Mouse (Mus musculus) spleen, adult 2 months (tissue): Measurements from ENCODE around the gene Cars2. TPM values are rescaled to one million over a fixed set of nuclear protein-coding genes. Genes with fewer than 3 reads are reported as not detected.
"Not testable (repeated sequence)": the region's sequence is repeated elsewhere in the genome, so short reads cannot be mapped to it uniquely, and the experiment has no call there.

Experiments
- DNase-seq, 2 experiments: peaks; one replicate each; pipeline versions ENCODE4 v3.0.0 to v3.0.0-alpha.2; 2012 to 2021; ENCODE audit warnings: low spot score in 2 of 2, low read depth in 1 of 2
- H3K27ac ChIP-seq: fragments of 200-500 bp; 2 replicates; pipeline ENCODE4 v1.5.1; 2012; ENCODE audit warnings: low read length, inconsistent platforms; ENCODE audit not compliant: insufficient read depth
- H3K27me3 ChIP-seq: fragments of 200-500 bp; 2 replicates; pipeline ENCODE4 v1.6.1; 2012; ENCODE audit warnings: mild to moderate bottlenecking, moderate library complexity, low read length, inconsistent platforms; ENCODE audit not compliant: control insufficient read depth, insufficient read depth
- H3K36me3 ChIP-seq: fragments of 200-500 bp; 2 replicates; pipeline ENCODE4 v1.6.1; 2012; ENCODE audit warnings: mild to moderate bottlenecking, low read length, inconsistent platforms; ENCODE audit not compliant: control insufficient read depth, insufficient read depth
- H3K4me1 ChIP-seq: fragments of 200-500 bp; 2 replicates; pipeline ENCODE4 v1.6.1; 2011; ENCODE audit warnings: inconsistent platforms; ENCODE audit not compliant: control insufficient read depth, insufficient read depth, insufficient read length
- H3K4me3 ChIP-seq: fragments of 200-500 bp; 2 replicates; pipeline ENCODE4 v1.5.1; 2011; ENCODE audit warnings: mild to moderate bottlenecking, inconsistent platforms; ENCODE audit not compliant: insufficient read depth, insufficient read length; ENCODE audit errors: extremely low read depth
- CTCF ChIP-seq: fragments of 200-500 bp; IDR thresholded peaks from 2 replicates; pipeline ENCODE4 v1.5.1; 2011; ENCODE audit warnings: mild to moderate bottlenecking, inconsistent platforms; ENCODE audit not compliant: insufficient read depth, insufficient read length, insufficient replicate concordance; ENCODE audit errors: extremely low read depth
- POLR2A ChIP-seq: fragments of 200-500 bp; IDR thresholded peaks from 2 replicates; pipeline ENCODE4 v1.6.1; 2011; ENCODE audit warnings: low read depth, low read length, inconsistent platforms
- WGBS: fragments of 180-500 bp; shearing (Covaris S2); methylation state at CpG from one replicate; pipeline ENCODE4 v1.1.7; 2018; 5-methylcytosine and 5-hydroxymethylcytosine counted together
- polyA plus RNA-seq: library from polyadenylated mRNA; depleted of rRNA; stranded (reverse); fragments of >200 nt; gene quantifications from 2 replicates; pipeline ENCODE4 v1.2.3, GENCODE M21; 2012; rRNA removed

The Cars2 gene
- polyA plus RNA-seq, 1 experiment, result 29.8 TPM

GRCm38 (mm10) chr8:11469095-11469494 is 81.5 kb downstream of the Cars2 start:
- H3K27ac ChIP-seq, result no peak overlapping the region
- no peak for DNase-seq
- no peak overlapping the region for H3K4me3 ChIP-seq
- 22% methylated on average over 3 of the region's 3 CpGs for WGBS
- H3K27me3 ChIP-seq, result no peaks in the 10 kb centered on the region; the same call in 1 of the 2 replicates
- peaks cover 6% of the 10 kb centered on the region; the same call in 1 of the 2 replicates for H3K4me1 ChIP-seq
- TF ChIP-seq POLR2A, result no peak
- peak; percentile 22; the same call in 1 of the 2 replicates for TF ChIP-seq CTCF
- H3K36me3 ChIP-seq, result no peaks in the 10 kb centered on the region

DNA sequence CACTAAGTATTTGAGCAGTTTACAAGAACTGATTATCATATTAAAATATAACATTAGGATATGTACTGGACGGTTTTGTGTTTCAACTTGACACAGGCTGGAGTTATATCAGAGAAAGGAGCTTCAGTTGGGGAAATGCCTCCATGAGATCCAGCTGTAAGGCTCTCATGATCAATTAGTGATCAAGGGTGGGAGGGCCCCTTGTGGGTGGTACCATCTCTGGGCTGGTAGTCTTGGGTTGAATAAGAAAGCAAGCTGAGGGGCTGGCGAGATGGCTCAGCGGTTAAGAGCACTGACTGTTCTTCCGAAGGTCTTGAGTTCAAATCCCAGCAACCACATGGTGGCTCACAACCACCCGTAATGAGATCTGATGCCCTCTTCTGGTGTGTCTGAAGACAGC is 84.1 kb downstream of the Cars2 start:
- H3K36me3 ChIP-seq, H3K27me3 ChIP-seq, H3K4me3 ChIP-seq, DNase-seq, H3K27ac ChIP-seq: not testable (repeated sequence)
- H3K4me1 ChIP-seq, result peaks cover 25% of the 10 kb centered on the region; the same call in 1 of the 2 replicates
- WGBS, result 93% methylated on average over 5 of the region's 5 CpGs

GRCm38 (mm10) chr8:11465619-11466018 is 85.0 kb downstream of the Cars2 start:
- peaks cover 28% of the 10 kb centered on the region; the same call in 1 of the 2 replicates for H3K4me1 ChIP-seq
- no peak overlapping the region for H3K4me3 ChIP-seq
- H3K27ac ChIP-seq, result no peak overlapping the region
- TF ChIP-seq POLR2A (no peak), CTCF (no peak)
- H3K27me3 ChIP-seq, result no peaks in the 10 kb centered on the region
- 94% methylated on average over 4 of the region's 4 CpGs for WGBS
- DNase-seq, result no peak
- H3K36me3 ChIP-seq, result no peaks in the 10 kb centered on the region

- TF ChIP-seq CTCF (no peak), POLR2A (no peak)
- H3K36me3 ChIP-seq, result no peaks in the 10 kb centered on the region
- H3K27me3 ChIP-seq, result no peaks in the 10 kb centered on the region
- no peak for DNase-seq
- 50% methylated on average over 3 of the region's 3 CpGs for WGBS
- H3K4me3 ChIP-seq, result no peak overlapping the region
- H3K27ac ChIP-seq, result peak overlapping the region; percentile 0; the same call in 1 of the 2 replicates
- peaks cover 28% of the 10 kb centered on the region; the same call in 1 of the 2 replicates for H3K4me1 ChIP-seq
Observed at GRCm38 (mm10) chr8:11464707-11464964, 85.9 kb downstream of the Cars2 start.

Other genes with a start within 250 kb of the Cars2 start
- 36.0 and 40.8 TPM in 2 replicates for gene Col4a2, start 238.0 kb downstream of the Cars2 start, polyA plus RNA-seq
- gene Col4a1, start 238.0 kb downstream of the Cars2 start, polyA plus RNA-seq, result 111 and 123 TPM in 2 replicates
- 17.1 and 17.8 TPM in 2 replicates for gene Rab20, start 72.1 kb downstream of the Cars2 start, polyA plus RNA-seq
- 57.0 and 61.6 TPM in 2 replicates for gene Naxd, start 53.3 kb downstream of the Cars2 start, polyA plus RNA-seq
- gene Ing1, start 4.8 kb upstream of the Cars2 start, polyA plus RNA-seq, result 16.1 and 17.6 TPM in 2 replicates
- 63.0 and 82.9 TPM in 2 replicates for gene Ankrd10, start 85.0 kb upstream of the Cars2 start, polyA plus RNA-seq
- gene 1700016D06Rik, start 150.3 kb upstream of the Cars2 start, polyA plus RNA-seq, result not detected in 2 replicates
- 20.3 and 21.9 TPM in 2 replicates for gene Arhgef7, start 176.9 kb upstream of the Cars2 start, polyA plus RNA-seq